Mouse (Mus musculus) lung, postnatal 0 days (tissue): ENCODE results near the gene Supt20.

Experiments used
- CTCF ChIP-seq: IDR thresholded peaks from 2 replicates; pipeline ENCODE4 v1.5.1; 2016; ENCODE audit warnings: antibody characterized with exemption, mild to moderate bottlenecking
- EP300 ChIP-seq: IDR thresholded peaks from 2 replicates; pipeline ENCODE4 v1.6.1; 2016; ENCODE audit warnings: antibody characterized with exemption, mild to moderate bottlenecking, control low read depth

GRCm38 (mm10) chr3:54755145-54756041, 62.8 kb downstream of the Supt20 start, which contains the start of gene Smad9:
- TF ChIP-seq CTCF = no peak; the same call in 1 of the 2 replicates
- no peak for TF ChIP-seq EP300
